Mouse (Mus musculus): Measurements from ENCODE around the gene Cish.

DNA sequence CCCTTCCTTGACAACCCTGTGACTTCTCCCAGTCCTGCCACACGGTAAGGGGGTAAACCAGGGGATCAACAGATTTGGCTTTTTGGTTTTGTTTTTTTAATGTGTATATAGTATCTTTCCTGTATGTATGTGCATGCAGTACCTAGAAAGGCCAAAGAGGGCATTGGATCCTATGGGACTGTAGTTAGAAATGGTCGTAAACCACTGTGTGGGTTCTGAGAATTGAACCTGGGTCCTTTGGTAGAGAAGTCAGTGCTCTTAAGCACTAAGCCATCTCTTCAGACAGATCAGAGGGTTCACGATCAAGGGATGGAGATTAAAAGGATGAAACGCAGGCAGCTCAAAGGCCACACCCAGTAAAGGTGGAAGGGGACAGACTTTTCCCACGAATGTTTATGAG lies 39.2 kb downstream of the Cish start:
- TF ChIP-seq CTCF (IDR thresholded peaks at IDR 0.05; ENCODE audit: control insufficient read depth, insufficient read depth, insufficient read length) (no peak), MYOG (IDR thresholded peaks at IDR 0.05; ENCODE audit: control insufficient read depth, extremely low read depth, insufficient read length) (no peak), MAX (IDR thresholded peaks at IDR 0.05) (no peak), USF1 (IDR thresholded peaks at IDR 0.05; ENCODE audit: low read depth) (no peak), FOSL1 (IDR thresholded peaks at IDR 0.05; ENCODE audit: insufficient read depth, low read length, poor library complexity, severe bottlenecking) (no peak), CEBPB (IDR thresholded peaks at IDR 0.05; ENCODE audit: low read depth) (no peak)
